Mouse (Mus musculus): ENCODE measurements at regions not wholly inside any gene's neighbourhood (a gene's known extent, or its start where the extent isn't known, plus 50 kb on each side); places are given as distances from the start of the nearest gene placed in this dataset.

GRCm38 (mm10) chr13:60067325-60067724, 109.8 kb downstream of the Gas1 start:
- ATAC-seq (replicated peaks; ENCODE audit: low read depth, poor library complexity, severe bottlenecking), result no peak

GRCm38 (mm10) chr13:60061589-60061988, 115.6 kb downstream of the Gas1 start:
- ATAC-seq (replicated peaks; ENCODE audit: low read depth, poor library complexity, severe bottlenecking), result no peak

GRCm38 (mm10) chr13:60057761-60058274, 119.3 kb downstream of the Gas1 start:
- no peak for ATAC-seq (replicated peaks; ENCODE audit: low read depth, poor library complexity, severe bottlenecking)

- ATAC-seq (replicated peaks; ENCODE audit: low read depth, poor library complexity, severe bottlenecking), result no peak
Measured at GRCm38 (mm10) chr13:60054531-60054930, 122.6 kb downstream of the Gas1 start.

GRCm38 (mm10) chr13:60054081-60054480, 123.1 kb downstream of the Gas1 start:
- ATAC-seq (replicated peaks; ENCODE audit: low read depth, poor library complexity, severe bottlenecking), result no peak

- ATAC-seq (replicated peaks; ENCODE audit: low read depth, poor library complexity, severe bottlenecking), result no peak
Measured at GRCm38 (mm10) chr13:60051866-60052265, 125.3 kb downstream of the Gas1 start.

- ATAC-seq (replicated peaks; ENCODE audit: low read depth, poor library complexity, severe bottlenecking), result no peak
Measured at GRCm38 (mm10) chr13:60050799-60051580, 126.2 kb downstream of the Gas1 start.

GRCm38 (mm10) chr13:60049703-60050102, 127.5 kb downstream of the Gas1 start:
- no peak for ATAC-seq (replicated peaks; ENCODE audit: low read depth, poor library complexity, severe bottlenecking)

- ATAC-seq (replicated peaks; ENCODE audit: low read depth, poor library complexity, severe bottlenecking), result no peak
Measured at GRCm38 (mm10) chr13:60047791-60048730, 129.1 kb downstream of the Gas1 start.

GRCm38 (mm10) chr13:60045752-60046151, 131.4 kb downstream of the Gas1 start:
- ATAC-seq (replicated peaks; ENCODE audit: low read depth, poor library complexity, severe bottlenecking), result no peak

- no peak for ATAC-seq (replicated peaks; ENCODE audit: low read depth, poor library complexity, severe bottlenecking)
Measured at GRCm38 (mm10) chr13:60044876-60045275, 132.3 kb downstream of the Gas1 start.

GRCm38 (mm10) chr13:60042443-60042842, 134.7 kb downstream of the Gas1 start:
- no peak for ATAC-seq (replicated peaks; ENCODE audit: low read depth, poor library complexity, severe bottlenecking)

- no peak for ATAC-seq (replicated peaks; ENCODE audit: low read depth, poor library complexity, severe bottlenecking)
Measured at GRCm38 (mm10) chr13:60035536-60036130, 141.5 kb downstream of the Gas1 start.

- no peak for ATAC-seq (replicated peaks; ENCODE audit: low read depth, poor library complexity, severe bottlenecking)
Measured at GRCm38 (mm10) chr13:60033116-60033515, 144.0 kb downstream of the Gas1 start.

GRCm38 (mm10) chr13:60032586-60032985, 144.6 kb downstream of the Gas1 start:
- no peak for ATAC-seq (replicated peaks; ENCODE audit: low read depth, poor library complexity, severe bottlenecking)

- no peak for ATAC-seq (replicated peaks; ENCODE audit: low read depth, poor library complexity, severe bottlenecking)
Measured at GRCm38 (mm10) chr13:60029591-60029990, 147.6 kb downstream of the Gas1 start.

- ATAC-seq (replicated peaks; ENCODE audit: low read depth, poor library complexity, severe bottlenecking), result no peak
Measured at GRCm38 (mm10) chr13:60020175-60020487, 157.0 kb downstream of the Gas1 start.

- ATAC-seq (replicated peaks; ENCODE audit: low read depth, poor library complexity, severe bottlenecking), result no peak
Measured at GRCm38 (mm10) chr13:60019291-60020174, 157.6 kb downstream of the Gas1 start.

GRCm38 (mm10) chr13:60015854-60016366, 161.3 kb downstream of the Gas1 start:
- no peak for ATAC-seq (replicated peaks; ENCODE audit: low read depth, poor library complexity, severe bottlenecking)

Measured in common myeloid progenitor, adult 5-6 weeks (primary cell).